Mouse (Mus musculus) midbrain, postnatal 0 days (tissue): ENCODE measurements around the gene Tlr2. TPM values are rescaled to one million over a fixed set of nuclear protein-coding genes. Genes with fewer than 3 reads are reported as not detected.

Experiments used
- ATAC-seq: fragments of 200-750 bp; cut with Nextera tagmentation; 2 replicates; pipeline ENCODE4 v1.8.0; 2017; ENCODE audit warnings: moderate number of reproducible peaks, mild to moderate bottlenecking, moderate TSS enrichment, moderate library complexity; ENCODE audit not compliant: low FRiP score
- DNase-seq: peaks from one replicate; pipeline ENCODE4 v3.0.0-alpha.2; 2015; ENCODE audit warnings: low spot score
- H3K27ac ChIP-seq: fragments of 300-500 bp; sonication (generic); 2 replicates; pipeline ENCODE4 v1.5.1; 2014; ENCODE audit warnings: low read depth, mild to moderate bottlenecking, low read length, mixed read lengths
- H3K27me3 ChIP-seq: fragments of 300-500 bp; sonication (generic); 2 replicates; pipeline ENCODE4 v1.6.1; 2014; ENCODE audit warnings: low read length, control low read depth, mixed read lengths; ENCODE audit not compliant: insufficient read depth
- H3K36me3 ChIP-seq: fragments of 300-500 bp; sonication (generic); 2 replicates; pipeline ENCODE4 v1.6.1; 2014; ENCODE audit warnings: low read length, control low read depth, mixed read lengths; ENCODE audit not compliant: insufficient read depth
- H3K4me1 ChIP-seq: fragments of 300-500 bp; sonication (generic); 2 replicates; pipeline ENCODE4 v1.6.1; 2014; ENCODE audit warnings: mild to moderate bottlenecking, control low read depth, antibody characterized with exemption, low read length, mixed read lengths; ENCODE audit not compliant: insufficient read depth
- H3K4me2 ChIP-seq: fragments of 300-500 bp; sonication (generic); 2 replicates; pipeline ENCODE4 v1.6.1; 2014; ENCODE audit warnings: low read depth, mild to moderate bottlenecking, low read length, mixed read lengths; ENCODE audit not compliant: poor library complexity, severe bottlenecking
- H3K4me3 ChIP-seq: fragments of 300-500 bp; sonication (generic); 2 replicates; pipeline ENCODE4 v1.5.1; 2014; ENCODE audit warnings: low read depth, mild to moderate bottlenecking, low read length, moderate library complexity
- H3K9ac ChIP-seq: fragments of 300-500 bp; sonication (generic); replicated peaks from 2 replicates; pipeline ENCODE4 v1.6.1; 2014; ENCODE audit warnings: mild to moderate bottlenecking, low read length, moderate library complexity, mixed read lengths; ENCODE audit not compliant: poor library complexity, severe bottlenecking
- H3K9me3 ChIP-seq: fragments of 300-500 bp; sonication (generic); 2 replicates; pipeline ENCODE4 v1.6.1; 2016; ENCODE audit warnings: low read length, control low read depth
- CTCF ChIP-seq: IDR thresholded peaks from 2 replicates; pipeline ENCODE4 v1.5.1; 2016; ENCODE audit warnings: antibody characterized with exemption, mild to moderate bottlenecking
- WGBS: fragments of 180-500 bp; shearing (Covaris S2); extraction: QIAGEN DNeasy Blood & Tissue Kit; methylation state at CpG from one replicate; pipeline ENCODE4 v1.1.7; 2014; 5-methylcytosine and 5-hydroxymethylcytosine counted together
- polyA plus RNA-seq: library from polyadenylated mRNA; unstranded; fragments of >200 nt; fragmentation: Nextera tagmentation; extraction: Ambion mirVana; gene quantifications from 2 replicates; pipeline ENCODE4 v1.2.1, GENCODE M21; 2015
- total RNA-seq: library from RNA; depleted of rRNA; stranded (reverse); fragments of >200 nt; gene quantifications from 2 replicates; pipeline ENCODE4 v1.2.3, GENCODE M21; 2014; rRNA removed

Tlr2 gene
- total and polyA plus RNA-seq, 2 experiments from 2014 or later = 0.99 to 1.2 TPM

DNA sequence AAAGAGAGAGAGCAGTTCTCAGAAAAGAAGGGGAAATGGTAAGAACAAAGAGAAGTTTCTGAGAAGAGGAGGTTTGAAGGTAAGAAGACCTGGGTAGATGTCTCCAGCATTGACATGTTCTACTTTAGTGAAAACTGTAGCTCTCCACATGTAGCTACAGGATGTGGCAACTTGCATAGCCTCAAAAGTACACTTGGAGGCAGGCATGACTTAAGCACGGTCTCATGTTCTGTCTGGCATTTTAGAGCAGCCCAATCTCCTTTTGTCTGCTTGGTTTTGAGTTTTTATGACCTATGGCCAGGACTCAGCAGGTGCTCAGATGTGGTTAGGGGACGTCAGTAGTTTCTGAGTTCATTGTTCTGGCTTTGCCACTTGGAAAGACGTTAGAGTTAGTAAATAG is 50.1 kb downstream of the Tlr2 start:
- no peaks in the 10 kb centered on the region for H3K36me3 ChIP-seq
- H3K4me3 ChIP-seq = no peak overlapping the region
- H3K9ac ChIP-seq = no peak overlapping the region
- DNase-seq (no peak), ATAC-seq (no peak)
- no peaks in the 10 kb centered on the region for H3K9me3 ChIP-seq
- no peak overlapping the region for H3K27ac ChIP-seq
- H3K4me1 ChIP-seq = no peaks in the 10 kb centered on the region
- WGBS = 58% methylated on average over 3 of the region's 3 CpGs
- TF ChIP-seq CTCF = no peak
- H3K27me3 ChIP-seq = no peaks in the 10 kb centered on the region
- H3K4me2 ChIP-seq = no peak overlapping the region

DNA sequence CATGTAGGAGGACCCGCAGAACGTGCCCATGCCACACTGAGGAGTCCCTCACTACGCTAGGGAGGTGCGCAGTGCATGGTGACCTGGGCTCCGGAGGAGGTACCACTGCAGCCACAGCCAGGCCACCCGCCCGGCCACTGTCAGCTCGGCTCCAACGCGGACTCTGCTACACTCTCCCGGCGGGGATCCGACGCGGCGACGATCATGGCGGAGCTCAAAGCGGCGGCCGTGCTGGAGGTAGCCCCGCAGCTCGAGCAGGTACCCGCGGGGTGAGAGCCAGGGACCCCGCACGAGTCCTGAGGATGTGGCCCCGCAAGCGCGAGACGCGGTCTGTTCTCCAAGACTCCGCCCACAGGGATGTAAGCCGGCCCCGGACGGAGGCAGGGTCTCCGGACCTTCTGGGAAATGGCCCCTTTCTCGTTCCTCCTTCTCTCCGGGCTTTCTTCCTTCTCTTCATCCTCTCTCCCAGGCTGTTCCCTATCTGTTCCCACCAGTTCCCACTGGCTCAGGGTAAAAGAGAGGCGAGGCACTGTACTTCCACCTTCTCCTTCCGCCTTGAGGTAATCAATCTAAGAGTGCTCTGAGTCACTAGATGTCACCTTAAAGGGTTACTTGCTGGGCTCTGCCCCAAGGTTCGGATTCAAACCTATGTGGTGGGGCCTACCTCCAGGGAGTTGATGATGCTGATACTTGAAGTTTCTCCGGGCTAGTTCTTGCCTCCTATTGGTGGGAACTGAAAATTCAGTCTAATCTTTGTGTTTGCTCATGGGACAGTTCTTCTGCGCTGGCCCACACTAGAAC is 51.7 kb downstream of the Tlr2 start:
- Histone ChIP-seq H3K4me3 (peak overlapping the region; percentile 65), H3K36me3 (no peaks in the 10 kb centered on the region), H3K27me3 (no peaks in the 10 kb centered on the region), H3K4me2 (peak overlapping the region; percentile 94), H3K9me3 (no peaks in the 10 kb centered on the region), H3K9ac (peak overlapping the region; percentile 66), H3K4me1 (no peaks in the 10 kb centered on the region), H3K27ac (no peak overlapping the region)
- peak; percentile 65 for ATAC-seq
- peak; percentile 51 for TF ChIP-seq CTCF
- WGBS = 2% methylated on average over 40 of the region's 44 CpGs
- DNase-seq = peak; percentile 51

DNA sequence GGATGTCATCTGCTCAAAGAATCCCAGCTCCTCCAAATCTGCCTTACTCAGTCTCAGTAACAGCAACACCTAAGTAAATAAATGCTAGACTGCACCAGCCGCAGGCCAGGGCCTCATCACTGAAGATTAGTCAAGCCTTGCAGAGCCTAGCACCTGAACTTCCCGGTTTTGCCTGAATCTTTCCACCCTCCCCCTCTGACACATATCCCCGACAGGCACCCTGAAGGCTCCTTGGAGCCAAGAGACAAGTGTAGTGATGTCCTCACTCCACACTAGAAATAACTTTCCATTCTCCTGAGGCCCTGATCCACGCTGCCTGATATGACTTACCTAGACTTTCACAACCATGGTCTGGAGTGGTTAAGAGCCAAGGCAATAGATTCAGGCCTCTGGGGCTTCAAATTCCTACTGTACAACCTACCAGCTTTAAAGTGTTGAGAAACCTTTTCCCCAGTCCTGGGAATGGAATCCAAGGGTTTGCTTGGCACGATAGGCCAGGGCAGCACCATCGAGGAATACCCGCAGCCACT is 53.7 kb downstream of the Tlr2 start:
- 90% methylated on average over 7 of the region's 7 CpGs for WGBS
- H3K27ac ChIP-seq = no peak overlapping the region
- TF ChIP-seq CTCF = no peak
- H3K9ac ChIP-seq = no peak overlapping the region
- H3K36me3 ChIP-seq = no peaks in the 10 kb centered on the region
- H3K27me3 ChIP-seq = no peaks in the 10 kb centered on the region
- DNase-seq (no peak), ATAC-seq (no peak)
- H3K4me3 ChIP-seq = no peak overlapping the region
- H3K4me2 ChIP-seq = no peak overlapping the region
- no peaks in the 10 kb centered on the region for H3K9me3 ChIP-seq
- no peaks in the 10 kb centered on the region for H3K4me1 ChIP-seq

DNA sequence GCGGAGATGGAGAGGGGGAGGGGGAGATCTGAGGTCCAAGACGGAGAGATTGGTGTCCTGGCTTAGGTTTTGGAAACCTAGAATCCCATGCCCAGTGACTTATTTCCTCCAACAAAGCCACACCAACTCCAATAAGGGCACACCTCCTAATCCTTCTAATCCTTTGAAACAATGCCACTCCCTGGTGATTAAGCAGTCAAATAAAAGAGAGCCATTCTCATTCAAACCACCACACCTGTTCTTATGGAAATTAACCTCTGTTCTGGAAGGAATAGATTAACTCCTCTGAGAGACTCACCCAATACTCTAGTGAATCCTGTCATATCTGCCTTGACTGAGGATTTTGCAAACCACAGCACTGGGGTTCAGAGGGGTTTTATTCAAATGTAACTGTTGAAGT is 54.5 kb downstream of the Tlr2 start:
- H3K36me3 ChIP-seq = no peaks in the 10 kb centered on the region
- H3K27ac ChIP-seq = no peak overlapping the region
- no peak for ATAC-seq
- no peak overlapping the region for H3K4me3 ChIP-seq
- WGBS = 64% methylated on average over 2 of the region's 2 CpGs
- H3K4me2 ChIP-seq = no peak overlapping the region
- H3K9me3 ChIP-seq = no peaks in the 10 kb centered on the region
- no peak for DNase-seq
- TF ChIP-seq CTCF = no peak
- no peaks in the 10 kb centered on the region for H3K27me3 ChIP-seq
- H3K4me1 ChIP-seq = no peaks in the 10 kb centered on the region
- no peak overlapping the region for H3K9ac ChIP-seq

Other genes with a start within 250 kb of the Tlr2 start
- gene Sfrp2, start 75.4 kb downstream of the Tlr2 start, total RNA-seq = 30.8 and 70.0 TPM in 2 replicates
- 32.8 and 34.1 TPM in 2 replicates for gene Sfrp2, start 75.4 kb downstream of the Tlr2 start, polyA plus RNA-seq
- 37.3 and 37.7 TPM in 2 replicates for gene Tmem131l, start 198.4 kb upstream of the Tlr2 start, total RNA-seq
- gene Tmem131l, start 198.4 kb upstream of the Tlr2 start, polyA plus RNA-seq = 16.1 and 22.5 TPM in 2 replicates